Mouse (Mus musculus) heart, embryonic 15.5 days (tissue): ENCODE results near the gene Stx5a. TPM values are rescaled to one million over a fixed set of nuclear protein-coding genes. Genes with fewer than 3 reads are reported as not detected.
A peak's percentile ranks its signal among the peaks of the same experiment; 100 is the strongest.

ENCODE experiments used
- ATAC-seq: fragments of 200-750 bp; cut with Nextera tagmentation; replicated peaks from 2 replicates; pipeline ENCODE4 v1.8.0; 2017; ENCODE audit warnings: low read depth, moderate TSS enrichment; ENCODE audit not compliant: insufficient number of reproducible peaks, insufficient read depth, low FRiP score
- H3K27ac ChIP-seq: fragments of 300-500 bp; sonication (generic); 2 replicates; pipeline ENCODE4 v1.5.1; 2015; ENCODE audit warnings: mild to moderate bottlenecking, inconsistent platforms
- H3K27me3 ChIP-seq: fragments of 300-500 bp; sonication (generic); 2 replicates; pipeline ENCODE4 v1.6.1; 2015; ENCODE audit warnings: inconsistent platforms
- H3K36me3 ChIP-seq: fragments of 300-500 bp; sonication (generic); 2 replicates; pipeline ENCODE4 v1.6.1; 2015; ENCODE audit warnings: mild to moderate bottlenecking, inconsistent platforms
- H3K4me1 ChIP-seq: fragments of 300-500 bp; sonication (generic); replicated peaks from 2 replicates; pipeline ENCODE4 v1.6.1; 2015; ENCODE audit warnings: inconsistent platforms
- H3K4me2 ChIP-seq: fragments of 300-500 bp; sonication (generic); 2 replicates; pipeline ENCODE4 v1.6.1; 2015; ENCODE audit warnings: inconsistent platforms, mild to moderate bottlenecking, moderate library complexity
- H3K4me3 ChIP-seq: fragments of 300-500 bp; sonication (generic); 2 replicates; pipeline ENCODE4 v1.5.1; 2015; ENCODE audit warnings: mild to moderate bottlenecking, inconsistent platforms
- H3K9ac ChIP-seq: fragments of 300-500 bp; sonication (generic); 2 replicates; pipeline ENCODE4 v1.6.1; 2015; ENCODE audit warnings: mild to moderate bottlenecking, inconsistent platforms
- H3K9me3 ChIP-seq: fragments of 300-500 bp; sonication (generic); replicated peaks from 2 replicates; pipeline ENCODE4 v1.6.1; 2016; ENCODE audit warnings: inconsistent platforms
- WGBS: fragments of 180-500 bp; shearing (Covaris S2); methylation state at CpG from one replicate; pipeline ENCODE4 v1.1.7; 2015; ENCODE audit warnings: mixed read lengths; 5-methylcytosine and 5-hydroxymethylcytosine counted together
- polyA plus RNA-seq: library from polyadenylated mRNA; unstranded; fragments of >200 nt; fragmentation: Nextera tagmentation; extraction: Ambion mirVana; gene quantifications from 2 replicates; pipeline ENCODE4 v1.2.1, GENCODE M21; 2015

The Stx5a gene
- polyA plus RNA-seq, 1 experiment from 2014 or later: 81.0 TPM

- 63% methylated on average over 2 of the region's 2 CpGs for WGBS
- peaks cover 43% of the 10 kb centered on the region for H3K36me3 ChIP-seq
- H3K9me3 ChIP-seq: no peaks in the 10 kb centered on the region
- H3K4me2 ChIP-seq: 0 out of 2 replicates have a peak overlapping the region, but pooled peaks have one; percentile 19
- H3K9ac ChIP-seq: peak overlapping the region; percentile 31; the same call in 1 of the 2 replicates
- H3K4me3 ChIP-seq: no peak overlapping the region
- peak overlapping the region; percentile 37 for H3K27ac ChIP-seq
- ATAC-seq: no peak
- H3K4me1 ChIP-seq: peaks cover 40% of the 10 kb centered on the region
- H3K27me3 ChIP-seq: no peaks in the 10 kb centered on the region
These were observed 31.2 kb upstream of the Stx5a start for GRCm38 (mm10) chr19:8710057-8710456.

GRCm38 (mm10) chr19:8711506-8711905, 29.7 kb upstream of the Stx5a start:
- Histone ChIP-seq H3K27ac (peak overlapping the region; percentile 88; the same call in 1 of the 2 replicates), H3K4me3 (peak overlapping the region; percentile 66), H3K27me3 (no peaks in the 10 kb centered on the region), H3K9me3 (no peaks in the 10 kb centered on the region), H3K4me2 (peak overlapping the region; percentile 77), H3K36me3 (peaks cover 43% of the 10 kb centered on the region), H3K9ac (0 out of 2 replicates have a peak overlapping the region, but pooled peaks have one; percentile 79), H3K4me1 (peaks cover 40% of the 10 kb centered on the region)
- WGBS: 62% methylated on average over 4 of the region's 4 CpGs
- ATAC-seq: no peak

GRCm38 (mm10) chr19:8711949-8712869, 29.0 kb upstream of the Stx5a start:
- Histone ChIP-seq H3K36me3 (peaks cover 36% of the 10 kb centered on the region), H3K9me3 (no peaks in the 10 kb centered on the region), H3K4me2 (peak overlapping the region; percentile 77), H3K4me1 (peaks cover 40% of the 10 kb centered on the region), H3K27me3 (no peaks in the 10 kb centered on the region), H3K4me3 (peak overlapping the region; percentile 66), H3K27ac (peak overlapping the region; percentile 88), H3K9ac (peak overlapping the region; percentile 79)
- WGBS: 51% methylated on average over 10 of the region's 10 CpGs
- ATAC-seq: no peak

- ATAC-seq: peak; percentile 48
- H3K36me3 ChIP-seq: peaks cover 30% of the 10 kb centered on the region
- H3K4me1 ChIP-seq: peaks cover 40% of the 10 kb centered on the region
- H3K27ac ChIP-seq: peak overlapping the region; percentile 88
- WGBS: under 1% methylated on average over 13 of the region's 13 CpGs
- no peaks in the 10 kb centered on the region for H3K9me3 ChIP-seq
- peak overlapping the region; percentile 77 for H3K4me2 ChIP-seq
- peak overlapping the region; percentile 79 for H3K9ac ChIP-seq
- peak overlapping the region; percentile 66 for H3K4me3 ChIP-seq
- no peaks in the 10 kb centered on the region for H3K27me3 ChIP-seq
These were observed 28.3 kb upstream of the Stx5a start for GRCm38 (mm10) chr19:8712870-8713305.

GRCm38 (mm10) chr19:8713306-8713996, 27.8 kb upstream of the Stx5a start:
- Histone ChIP-seq H3K27me3 (no peaks in the 10 kb centered on the region), H3K27ac (peak overlapping the region; percentile 88)

GRCm38 (mm10) chr19:8713997-8714652, 27.1 kb upstream of the Stx5a start:
- peak; percentile 19; the same call in 1 of the 2 replicates for ATAC-seq

More at GRCm38 (mm10) chr19:8713306-8713996, 27.8 kb upstream of the Stx5a start:
- H3K9ac ChIP-seq: peak overlapping the region; percentile 79
- peaks cover 24% of the 10 kb centered on the region for H3K36me3 ChIP-seq
- H3K4me1 ChIP-seq: peaks cover 40% of the 10 kb centered on the region
- peak; percentile 90 for ATAC-seq
- no peaks in the 10 kb centered on the region for H3K9me3 ChIP-seq
- 0% methylated on average over 51 of the region's 51 CpGs for WGBS
- H3K4me3 ChIP-seq: peak overlapping the region; percentile 66
- H3K4me2 ChIP-seq: peak overlapping the region; percentile 77

GRCm38 (mm10) chr19:8714653-8715481, 26.3 kb upstream of the Stx5a start:
- no peak overlapping the region for H3K27ac ChIP-seq
- H3K4me2 ChIP-seq: no peak overlapping the region
- H3K4me3 ChIP-seq: no peak overlapping the region
- no peaks in the 10 kb centered on the region for H3K9me3 ChIP-seq
- no peak for ATAC-seq
- 68% methylated on average over 10 of the region's 10 CpGs for WGBS
- peaks cover 10% of the 10 kb centered on the region for H3K36me3 ChIP-seq
- H3K9ac ChIP-seq: no peak overlapping the region
- H3K4me1 ChIP-seq: peaks cover 38% of the 10 kb centered on the region
- H3K27me3 ChIP-seq: no peaks in the 10 kb centered on the region

More at GRCm38 (mm10) chr19:8713997-8714652, 27.1 kb upstream of the Stx5a start:
- 6% methylated on average over 13 of the region's 13 CpGs for WGBS
- Histone ChIP-seq H3K4me1 (peaks cover 40% of the 10 kb centered on the region), H3K9me3 (no peaks in the 10 kb centered on the region), H3K27ac (peak overlapping the region; percentile 88), H3K4me2 (peak overlapping the region; percentile 77), H3K36me3 (peaks cover 18% of the 10 kb centered on the region), H3K9ac (peak overlapping the region; percentile 79), H3K27me3 (no peaks in the 10 kb centered on the region), H3K4me3 (peak overlapping the region; percentile 66)

GRCm38 (mm10) chr19:8715868-8716766, 25.1 kb upstream of the Stx5a start:
- Histone ChIP-seq H3K27me3 (no peaks in the 10 kb centered on the region), H3K36me3 (peaks cover under 1% of the 10 kb centered on the region; the same call in 1 of the 2 replicates), H3K4me2 (no peak overlapping the region), H3K4me1 (peaks cover 25% of the 10 kb centered on the region), H3K4me3 (no peak overlapping the region), H3K9ac (no peak overlapping the region), H3K9me3 (no peaks in the 10 kb centered on the region), H3K27ac (no peak overlapping the region)
- no peak for ATAC-seq
- 77% methylated on average over 10 of the region's 10 CpGs for WGBS

GRCm38 (mm10) chr19:8716767-8717475, 24.3 kb upstream of the Stx5a start:
- Histone ChIP-seq H3K4me1 (peaks cover 25% of the 10 kb centered on the region), H3K4me2 (no peak overlapping the region), H3K4me3 (no peak overlapping the region), H3K27ac (no peak overlapping the region), H3K27me3 (no peaks in the 10 kb centered on the region), H3K36me3 (no peaks in the 10 kb centered on the region), H3K9ac (no peak overlapping the region), H3K9me3 (no peaks in the 10 kb centered on the region)
- 72% methylated on average over 9 of the region's 10 CpGs for WGBS
- ATAC-seq: no peak
